Mouse (Mus musculus): ENCODE data around the gene Sh3bgrl3.

Gene Sh3bgrl3

GRCm38 (mm10) chr4:134128983-134129362 lies 384 bp upstream of the Sh3bgrl3 start:
- no peak for DNase-seq (ENCODE audit: low read depth, low spot score)

GRCm38 (mm10) chr4:134127793-134128192 lies 796 bp downstream of the Sh3bgrl3 start:
- no peak for DNase-seq (ENCODE audit: low read depth, low spot score)

GRCm38 (mm10) chr4:134127121-134127455 lies 1.5 kb downstream of the Sh3bgrl3 start:
- no peak for DNase-seq (ENCODE audit: low read depth, low spot score)

- no peak for DNase-seq (ENCODE audit: low read depth, low spot score)
These were observed 2.1 kb downstream of the Sh3bgrl3 start for GRCm38 (mm10) chr4:134126300-134127120.

- DNase-seq (ENCODE audit: low read depth, low spot score) = no peak
These were observed 3.1 kb downstream of the Sh3bgrl3 start for GRCm38 (mm10) chr4:134125383-134126060.

GRCm38 (mm10) chr4:134123680-134124551 lies 4.7 kb downstream of the Sh3bgrl3 start:
- DNase-seq (ENCODE audit: low read depth, low spot score) = peak; percentile 95

GRCm38 (mm10) chr4:134123147-134123546 lies 5.4 kb downstream of the Sh3bgrl3 start:
- no peak for DNase-seq (ENCODE audit: low read depth, low spot score)

GRCm38 (mm10) chr4:134122281-134122680 lies 6.3 kb downstream of the Sh3bgrl3 start:
- DNase-seq (ENCODE audit: low read depth, low spot score) = no peak

- no peak for DNase-seq (ENCODE audit: low read depth, low spot score)
These were observed 7.0 kb downstream of the Sh3bgrl3 start for GRCm38 (mm10) chr4:134121571-134121970.

GRCm38 (mm10) chr4:134120916-134121315 lies 7.7 kb downstream of the Sh3bgrl3 start:
- DNase-seq (ENCODE audit: low read depth, low spot score) = no peak

- DNase-seq (ENCODE audit: low read depth, low spot score) = no peak
These were observed 8.3 kb downstream of the Sh3bgrl3 start for GRCm38 (mm10) chr4:134120192-134120805.

GRCm38 (mm10) chr4:134119644-134120043 lies 8.9 kb downstream of the Sh3bgrl3 start:
- no peak for DNase-seq (ENCODE audit: low read depth, low spot score)

- DNase-seq (ENCODE audit: low read depth, low spot score) = no peak
These were observed 9.5 kb downstream of the Sh3bgrl3 start for GRCm38 (mm10) chr4:134119042-134119441.

GRCm38 (mm10) chr4:134118126-134118800 lies 10.3 kb downstream of the Sh3bgrl3 start:
- no peak for DNase-seq (ENCODE audit: low read depth, low spot score)

GRCm38 (mm10) chr4:134117012-134117411 lies 11.6 kb downstream of the Sh3bgrl3 start:
- no peak for DNase-seq (ENCODE audit: low read depth, low spot score)

- no peak for DNase-seq (ENCODE audit: low read depth, low spot score)
These were observed 12.1 kb downstream of the Sh3bgrl3 start for GRCm38 (mm10) chr4:134116501-134116900.

- DNase-seq (ENCODE audit: low read depth, low spot score) = no peak
These were observed 13.1 kb downstream of the Sh3bgrl3 start for GRCm38 (mm10) chr4:134115215-134116144.

GRCm38 (mm10) chr4:134114038-134114437 lies 14.6 kb downstream of the Sh3bgrl3 start:
- no peak for DNase-seq (ENCODE audit: low read depth, low spot score)

GRCm38 (mm10) chr4:134113356-134113994 lies 15.1 kb downstream of the Sh3bgrl3 start:
- DNase-seq (ENCODE audit: low read depth, low spot score) = no peak
